Mouse (Mus musculus) liver, adult 2 months (tissue): ENCODE results near the gene Zbtb20.

Source experiments
- CTCF ChIP-seq: fragments of 200-500 bp; IDR thresholded peaks from 2 replicates; pipeline ENCODE4 v1.5.1; 2011; ENCODE audit warnings: low read depth, low read length, control low read depth
- POLR2A ChIP-seq: fragments of 200-500 bp; IDR thresholded peaks from 2 replicates; pipeline ENCODE4 v1.6.1; 2011; ENCODE audit warnings: low read length, control low read depth; ENCODE audit not compliant: insufficient read depth; ENCODE audit errors: extremely low read depth

DNA sequence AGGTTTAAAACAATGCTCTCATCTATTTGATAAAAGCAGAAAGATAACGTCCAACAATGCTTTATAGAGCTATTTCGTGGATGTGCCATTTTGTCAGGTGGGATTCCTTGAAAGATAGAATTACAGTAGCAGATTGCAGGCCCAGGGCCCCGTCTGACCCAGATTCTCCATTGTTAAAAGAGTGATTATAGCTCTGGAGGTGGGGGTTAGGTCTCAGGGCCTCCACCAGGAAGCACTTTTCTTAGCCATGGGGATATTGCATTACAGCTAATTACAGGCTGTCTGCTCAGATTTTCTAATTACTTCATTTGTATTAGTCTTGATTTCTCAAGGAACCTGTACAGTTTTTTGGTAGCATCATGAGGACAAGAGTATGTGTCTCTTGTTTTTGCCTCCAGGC lies 798.7 kb downstream of the Zbtb20 start:
- TF ChIP-seq CTCF, result no peak
- TF ChIP-seq POLR2A, result no peak
